Mouse (Mus musculus) limb, embryonic 15.5 days (tissue): ENCODE measurements around the gene Pyy. TPM values are rescaled to one million over a fixed set of nuclear protein-coding genes. Genes with fewer than 3 reads are reported as not detected.
A peak's percentile ranks its signal among the peaks of the same experiment; 100 is the strongest.

Source experiments
- ATAC-seq: fragments of 200-750 bp; cut with Nextera tagmentation; 2 replicates; pipeline ENCODE4 v1.8.0; 2017; ENCODE audit warnings: low read depth, moderate TSS enrichment; ENCODE audit not compliant: insufficient number of reproducible peaks, low FRiP score, low TSS enrichment
- H3K27ac ChIP-seq: fragments of 300-500 bp; sonication (generic); 2 replicates; pipeline ENCODE4 v1.5.1; 2015; ENCODE audit warnings: moderate library complexity, mild to moderate bottlenecking, inconsistent platforms
- H3K27me3 ChIP-seq: fragments of 300-500 bp; sonication (generic); 2 replicates; pipeline ENCODE4 v1.6.1; 2015; ENCODE audit warnings: inconsistent platforms
- H3K36me3 ChIP-seq: fragments of 300-500 bp; sonication (generic); 2 replicates; pipeline ENCODE4 v1.6.1; 2015; ENCODE audit warnings: inconsistent platforms
- H3K4me1 ChIP-seq: fragments of 300-500 bp; sonication (generic); 2 replicates; pipeline ENCODE4 v1.6.1; 2015; ENCODE audit warnings: inconsistent platforms
- H3K4me2 ChIP-seq: fragments of 300-500 bp; sonication (generic); 2 replicates; pipeline ENCODE4 v1.6.1; 2015; ENCODE audit warnings: mild to moderate bottlenecking, inconsistent platforms
- H3K4me3 ChIP-seq: fragments of 300-500 bp; sonication (generic); 2 replicates; pipeline ENCODE4 v1.5.1; 2015; ENCODE audit warnings: mild to moderate bottlenecking, inconsistent platforms
- H3K9ac ChIP-seq: fragments of 300-500 bp; sonication (generic); 2 replicates; pipeline ENCODE4 v1.6.1; 2015; ENCODE audit warnings: inconsistent platforms
- H3K9me3 ChIP-seq: fragments of 300-500 bp; sonication (generic); 2 replicates; pipeline ENCODE4 v1.6.1; 2016; ENCODE audit warnings: inconsistent platforms
- WGBS: fragments of 180-500 bp; shearing (Covaris S2); methylation state at CpG from one replicate; pipeline ENCODE4 v1.1.7; 2015; 5-methylcytosine and 5-hydroxymethylcytosine counted together
- polyA plus RNA-seq: library from polyadenylated mRNA; unstranded; fragments of >200 nt; fragmentation: Nextera tagmentation; extraction: Ambion mirVana; gene quantifications from 2 replicates; pipeline ENCODE4 v1.2.1, GENCODE M21; 2015

Pyy gene
- polyA plus RNA-seq, 1 experiment from 2014 or later, result not detected

GRCm38 (mm10) chr11:102089088-102089808, 18.4 kb downstream of the Pyy start:
- WGBS, result under 1% methylated on average over 20 of the region's 20 CpGs
- Histone ChIP-seq H3K4me2 (peak overlapping the region; percentile 92), H3K9me3 (no peaks in the 10 kb centered on the region), H3K4me3 (peak overlapping the region; percentile 68), H3K36me3 (no peaks in the 10 kb centered on the region), H3K9ac (0 out of 2 replicates have a peak overlapping the region, but pooled peaks have one; percentile 58), H3K27ac (peak overlapping the region; percentile 89), H3K27me3 (no peaks in the 10 kb centered on the region), H3K4me1 (peaks cover 26% of the 10 kb centered on the region)
- 0 out of 2 replicates have a peak, but pooled peaks have one; percentile 57 for ATAC-seq

GRCm38 (mm10) chr11:102087931-102088898, 19.4 kb downstream of the Pyy start, which contains the start of gene Mpp2:
Mpp2 (minus strand) TSS chr11:102088515.
- Histone ChIP-seq H3K36me3 (no peaks in the 10 kb centered on the region), H3K27me3 (no peaks in the 10 kb centered on the region), H3K27ac (peak within 1 kb of the TSS; percentile 89), H3K4me1 (peaks cover 26% of the 10 kb centered on the region), H3K4me2 (peak within 1 kb of the TSS; percentile 92), H3K9me3 (no peaks in the 10 kb centered on the region), H3K4me3 (peak within 1 kb of the TSS; percentile 68), H3K9ac (peak within 1 kb of the TSS; percentile 58)
- ATAC-seq, result peak; percentile 32; the same call in 1 of the 2 replicates
- under 1% methylated on average over 49 of the region's 49 CpGs for WGBS

- Histone ChIP-seq H3K27me3 (no peaks in the 10 kb centered on the region), H3K36me3 (no peaks in the 10 kb centered on the region), H3K9ac (peak overlapping the region; percentile 58), H3K9me3 (no peaks in the 10 kb centered on the region), H3K4me3 (peak overlapping the region; percentile 68), H3K4me1 (peaks cover 36% of the 10 kb centered on the region), H3K27ac (peak overlapping the region; percentile 89), H3K4me2 (peak overlapping the region; percentile 92)
- WGBS, result under 1% methylated on average over 39 of the region's 39 CpGs
- peak; percentile 68 for ATAC-seq
These were observed 20.4 kb downstream of the Pyy start for GRCm38 (mm10) chr11:102087081-102087751.

- H3K36me3 ChIP-seq, result no peaks in the 10 kb centered on the region
- H3K4me3 ChIP-seq, result peak overlapping the region; percentile 68; the same call in 1 of the 2 replicates
- H3K4me2 ChIP-seq, result peak overlapping the region; percentile 92
- no peak overlapping the region for H3K9ac ChIP-seq
- no peak for ATAC-seq
- WGBS, result 17% methylated on average over 3 of the region's 3 CpGs
- peaks cover 43% of the 10 kb centered on the region for H3K4me1 ChIP-seq
- H3K27me3 ChIP-seq, result no peaks in the 10 kb centered on the region
- H3K27ac ChIP-seq, result peak overlapping the region; percentile 89; the same call in 1 of the 2 replicates
- H3K9me3 ChIP-seq, result no peaks in the 10 kb centered on the region
These were observed 21.3 kb downstream of the Pyy start for GRCm38 (mm10) chr11:102086331-102086730.

GRCm38 (mm10) chr11:102084159-102084558, 23.5 kb downstream of the Pyy start:
- Histone ChIP-seq H3K27me3 (no peaks in the 10 kb centered on the region), H3K9me3 (no peaks in the 10 kb centered on the region), H3K4me2 (no peak overlapping the region), H3K36me3 (0 out of 2 replicates have a peak, but pooled peaks cover 5% of the 10 kb centered on the region), H3K4me1 (peaks cover 36% of the 10 kb centered on the region), H3K9ac (no peak overlapping the region), H3K4me3 (no peak overlapping the region), H3K27ac (no peak overlapping the region)
- 31% methylated on average over 7 of the region's 7 CpGs for WGBS
- no peak for ATAC-seq

- Histone ChIP-seq H3K4me2 (no peak overlapping the region), H3K4me1 (peaks cover 34% of the 10 kb centered on the region), H3K36me3 (0 out of 2 replicates have a peak, but pooled peaks cover 5% of the 10 kb centered on the region), H3K9me3 (no peaks in the 10 kb centered on the region), H3K9ac (no peak overlapping the region), H3K4me3 (no peak overlapping the region), H3K27ac (no peak overlapping the region), H3K27me3 (no peaks in the 10 kb centered on the region)
- 57% methylated on average over 4 of the region's 4 CpGs for WGBS
- no peak for ATAC-seq
These were observed 24.4 kb downstream of the Pyy start for GRCm38 (mm10) chr11:102083193-102083592.

- Histone ChIP-seq H3K9me3 (no peaks in the 10 kb centered on the region), H3K4me3 (peak overlapping the region; percentile 37), H3K9ac (peak overlapping the region; percentile 37), H3K27me3 (no peaks in the 10 kb centered on the region), H3K4me2 (peak overlapping the region; percentile 69), H3K36me3 (0 out of 2 replicates have a peak, but pooled peaks cover 5% of the 10 kb centered on the region), H3K4me1 (peaks cover 28% of the 10 kb centered on the region), H3K27ac (no peak overlapping the region)
- ATAC-seq, result peak; percentile 80
- under 1% methylated on average over 18 of the region's 18 CpGs for WGBS
These were observed 25.3 kb downstream of the Pyy start for GRCm38 (mm10) chr11:102082322-102082721.

- Histone ChIP-seq H3K27me3 (0 out of 2 replicates have a peak, but pooled peaks cover 2% of the 10 kb centered on the region), H3K4me3 (no peak overlapping the region)
- ATAC-seq, result no peak
These were observed 33.9 kb downstream of the Pyy start for GRCm38 (mm10) chr11:102073722-102074121.

GRCm38 (mm10) chr11:102072729-102073128, 34.9 kb downstream of the Pyy start:
- 73% methylated on average over 5 of the region's 5 CpGs for WGBS
- no peak for ATAC-seq
- Histone ChIP-seq H3K4me3 (no peak overlapping the region), H3K4me1 (peaks cover 7% of the 10 kb centered on the region; the same call in 1 of the 2 replicates), H3K27ac (no peak overlapping the region), H3K9ac (no peak overlapping the region), H3K27me3 (0 out of 2 replicates have a peak, but pooled peaks cover 2% of the 10 kb centered on the region), H3K36me3 (no peaks in the 10 kb centered on the region), H3K9me3 (no peaks in the 10 kb centered on the region), H3K4me2 (no peak overlapping the region)

More at GRCm38 (mm10) chr11:102073722-102074121, 33.9 kb downstream of the Pyy start:
- 76% methylated on average over 14 of the region's 14 CpGs for WGBS
- no peak overlapping the region for H3K9ac ChIP-seq
- no peaks in the 10 kb centered on the region for H3K9me3 ChIP-seq
- H3K27ac ChIP-seq, result no peak overlapping the region
- peaks cover 7% of the 10 kb centered on the region; the same call in 1 of the 2 replicates for H3K4me1 ChIP-seq
- no peaks in the 10 kb centered on the region for H3K36me3 ChIP-seq
- H3K4me2 ChIP-seq, result no peak overlapping the region

- H3K4me2 ChIP-seq, result 0 out of 2 replicates have a peak overlapping the region, but pooled peaks have one; percentile 8
- H3K27me3 ChIP-seq, result 0 out of 2 replicates have a peak, but pooled peaks cover 2% of the 10 kb centered on the region
- H3K4me3 ChIP-seq, result no peak overlapping the region
- WGBS, result 6% methylated on average over 13 of the region's 13 CpGs
- H3K4me1 ChIP-seq, result peaks cover 7% of the 10 kb centered on the region; the same call in 1 of the 2 replicates
- no peak overlapping the region for H3K27ac ChIP-seq
- H3K9ac ChIP-seq, result no peak overlapping the region
- no peak for ATAC-seq
- no peaks in the 10 kb centered on the region for H3K9me3 ChIP-seq
- H3K36me3 ChIP-seq, result no peaks in the 10 kb centered on the region
These were observed 37.2 kb downstream of the Pyy start for GRCm38 (mm10) chr11:102070426-102070825.

GRCm38 (mm10) chr11:102069633-102070032, 38.0 kb downstream of the Pyy start:
- ATAC-seq, result no peak
- Histone ChIP-seq H3K4me2 (no peak overlapping the region), H3K9ac (no peak overlapping the region), H3K27me3 (0 out of 2 replicates have a peak, but pooled peaks cover 2% of the 10 kb centered on the region), H3K9me3 (no peaks in the 10 kb centered on the region), H3K4me1 (peaks cover 7% of the 10 kb centered on the region; the same call in 1 of the 2 replicates), H3K4me3 (no peak overlapping the region), H3K27ac (no peak overlapping the region), H3K36me3 (no peaks in the 10 kb centered on the region)
- 53% methylated on average over 11 of the region's 11 CpGs for WGBS
